Mouse (Mus musculus) MEL (cell line): ENCODE measurements around the gene Htr5a. TPM values are rescaled to one million over a fixed set of nuclear protein-coding genes. Genes with fewer than 3 reads are reported as not detected.

ENCODE experiments used
- DNase-seq: peaks from one replicate; pipeline ENCODE4 v3.0.0; 2011; ENCODE audit warnings: low read depth, low spot score
- H3K27ac ChIP-seq: 2 replicates; pipeline ENCODE4 v1.5.1; 2012; ENCODE audit warnings: low read depth, mild to moderate bottlenecking, control low read depth, low read length, moderate library complexity; ENCODE audit not compliant: control insufficient read depth
- H3K27me3 ChIP-seq, 2 experiments: fragments of 150-350 bp in 1 of 2; sonication (generic) in 1 of 2; 2 replicates each; pipeline ENCODE4 v1.6.1; 2012; ENCODE audit warnings: low read length in 2 of 2, mild to moderate bottlenecking in 2 of 2, improper control_type of control experiment in 1 of 2, moderate library complexity in 1 of 2; ENCODE audit not compliant: insufficient read depth in 2 of 2, control insufficient read depth in 1 of 2
- H3K36me3 ChIP-seq, 2 experiments: 2 replicates each; pipeline ENCODE4 v1.6.1; 2012 to 2014; ENCODE audit warnings: low read length in 2 of 2, improper control_type of control experiment in 1 of 2, inconsistent platforms in 1 of 2, mild to moderate bottlenecking in 1 of 2; ENCODE audit not compliant: insufficient read depth in 2 of 2, control insufficient read depth in 1 of 2
- H3K4me1 ChIP-seq, 2 experiments: fragments of 150-350 bp in 1 of 2; sonication (generic) in 1 of 2; 2 replicates each; pipeline ENCODE4 v1.6.1; 2012; ENCODE audit warnings: low read length in 2 of 2, improper control_type of control experiment in 1 of 2, mild to moderate bottlenecking in 1 of 2; ENCODE audit not compliant: insufficient read depth in 2 of 2, control insufficient read depth in 1 of 2
- H3K4me3 ChIP-seq, 2 experiments: fragments of 150-350 bp in 1 of 2; sonication (generic) in 1 of 2; 2 replicates each; pipeline ENCODE4 v1.5.1; 2012; ENCODE audit warnings: low read depth in 2 of 2, low read length in 2 of 2, mild to moderate bottlenecking in 2 of 2, moderate library complexity in 2 of 2, control low read depth in 1 of 2, improper control_type of control experiment in 1 of 2; ENCODE audit not compliant: control insufficient read depth in 1 of 2, insufficient read depth in 1 of 2
- H3K79me2 ChIP-seq: 2 replicates; pipeline ENCODE4 v1.6.1; 2012; ENCODE audit warnings: mild to moderate bottlenecking, low read length, moderate library complexity; ENCODE audit not compliant: control insufficient read depth, poor library complexity, insufficient read depth
- H3K9ac ChIP-seq: 2 replicates; pipeline ENCODE4 v1.6.1; 2012; ENCODE audit warnings: low read depth, mild to moderate bottlenecking, control low read depth, low read length, moderate library complexity; ENCODE audit not compliant: control insufficient read depth, poor library complexity, severe bottlenecking
- H3K9me3 ChIP-seq: fragments of 150-350 bp; sonication (generic); replicated peaks from 2 replicates; pipeline ENCODE4 v1.6.1; 2012; ENCODE audit warnings: mild to moderate bottlenecking, low read length, improper control_type of control experiment, moderate library complexity; ENCODE audit not compliant: insufficient read depth
- CHD1 ChIP-seq: IDR thresholded peaks from 2 replicates; pipeline ENCODE4 v1.6.1; 2012; ENCODE audit warnings: low read depth, mild to moderate bottlenecking, inconsistent platforms, low read length, improper control_type of control experiment
- CTCF ChIP-seq, 3 experiments: IDR thresholded peaks in 2 of 3; conservative IDR thresholded peaks in 1 of 3; 2 replicates each; pipeline ENCODE4 v1.5.1; 2011 to 2012; ENCODE audit warnings: low read length in 3 of 3, low read depth in 2 of 3, mild to moderate bottlenecking in 2 of 3, improper control_type of control experiment in 1 of 3, inconsistent platforms in 1 of 3, mixed read lengths in 1 of 3, moderate library complexity in 1 of 3; ENCODE audit not compliant: control insufficient read depth in 1 of 3, insufficient read depth in 1 of 3, poor library complexity in 1 of 3, severe bottlenecking in 1 of 3
- E2F4 ChIP-seq: IDR thresholded peaks from 2 replicates; pipeline ENCODE4 v1.6.1; 2011; ENCODE audit warnings: low read depth, low read length, improper control_type of control experiment, borderline replicate concordance
- EP300 ChIP-seq, 2 experiments: IDR thresholded peaks; 2 replicates each; pipeline ENCODE4 v1.6.1; 2011; ENCODE audit warnings: improper control_type of control experiment in 2 of 2, low read length in 2 of 2, low read depth in 1 of 2, mild to moderate bottlenecking in 1 of 2
- HCFC1 ChIP-seq: IDR thresholded peaks from 2 replicates; pipeline ENCODE4 v1.6.1; 2012; ENCODE audit warnings: low read depth, mild to moderate bottlenecking, inconsistent platforms, low read length, improper control_type of control experiment, moderate library complexity
- MAFK ChIP-seq: IDR thresholded peaks from 2 replicates; pipeline ENCODE4 v1.6.1; 2011; ENCODE audit warnings: low read depth, mild to moderate bottlenecking, low read length, improper control_type of control experiment, borderline replicate concordance
- MEF2A ChIP-seq: IDR thresholded peaks from 2 replicates; pipeline ENCODE4 v1.6.1; 2014; ENCODE audit warnings: low read depth, mild to moderate bottlenecking, inconsistent platforms, low read length, improper control_type of control experiment; ENCODE audit not compliant: poor library complexity, insufficient replicate concordance, severe bottlenecking; ENCODE audit errors: extremely low read depth
- MYC ChIP-seq: IDR thresholded peaks from 2 replicates; pipeline ENCODE4 v1.6.1; 2011; ENCODE audit warnings: low read depth, mild to moderate bottlenecking, low read length, improper control_type of control experiment, moderate library complexity
- RAD21 ChIP-seq: IDR thresholded peaks from 2 replicates; pipeline ENCODE4 v1.6.1; 2011; ENCODE audit warnings: mild to moderate bottlenecking, low read depth, low read length, improper control_type of control experiment
- RCOR1 ChIP-seq: IDR thresholded peaks from 2 replicates; pipeline ENCODE4 v1.6.1; 2012; ENCODE audit warnings: low read depth, mild to moderate bottlenecking, inconsistent platforms, low read length, improper control_type of control experiment
- SMC3 ChIP-seq: IDR thresholded peaks from 2 replicates; pipeline ENCODE4 v1.6.1; 2011; ENCODE audit warnings: low read depth, low read length, improper control_type of control experiment
- TAL1 ChIP-seq: IDR thresholded peaks from 2 replicates; pipeline ENCODE4 v1.6.1; 2012; ENCODE audit warnings: mild to moderate bottlenecking, inconsistent platforms, low read length, moderate library complexity, mixed read lengths
- UBTF ChIP-seq: IDR thresholded peaks from 2 replicates; pipeline ENCODE4 v1.6.1; 2012; ENCODE audit warnings: low read depth, mild to moderate bottlenecking, inconsistent platforms, low read length, improper control_type of control experiment, moderate library complexity, borderline replicate concordance; ENCODE audit not compliant: insufficient read depth
- USF1 ChIP-seq: IDR thresholded peaks from 2 replicates; pipeline ENCODE4 v1.6.1; 2014; ENCODE audit warnings: low read depth, mild to moderate bottlenecking, inconsistent platforms, low read length, improper control_type of control experiment, moderate library complexity
- ZKSCAN1 ChIP-seq: IDR thresholded peaks from 2 replicates; pipeline ENCODE4 v1.6.1; 2012; ENCODE audit warnings: low read depth, mild to moderate bottlenecking, inconsistent platforms, low read length, improper control_type of control experiment, moderate library complexity
- ZMIZ1 ChIP-seq: IDR thresholded peaks from 2 replicates; pipeline ENCODE4 v1.6.1; 2012; ENCODE audit warnings: low read depth, mild to moderate bottlenecking, inconsistent platforms, low read length, improper control_type of control experiment, moderate library complexity
- polyA plus RNA-seq, 2 experiments: library from polyadenylated mRNA; stranded (reverse) in 1 of 2; unstranded in 1 of 2; fragments of >175 nt in 1 of 2; fragments of >200 nt in 1 of 2; gene quantifications; 2 replicates each; pipeline versions ENCODE4 v1.2.1 to v1.2.4; 2012; ENCODE audit warnings: low replicate concordance in 2 of 2, low read depth in 1 of 2; ENCODE audit not compliant: insufficient read length in 2 of 2, insufficient read depth in 1 of 2, missing spikeins in 1 of 2
- total RNA-seq: library from RNA; depleted of rRNA; stranded (reverse); fragments of 300-350 nt; gene quantifications from 2 replicates; pipeline ENCODE4 v1.2.3, GENCODE M21; 2012

Gene Htr5a
- total and polyA plus RNA-seq, 3 experiments: not detected

DNA sequence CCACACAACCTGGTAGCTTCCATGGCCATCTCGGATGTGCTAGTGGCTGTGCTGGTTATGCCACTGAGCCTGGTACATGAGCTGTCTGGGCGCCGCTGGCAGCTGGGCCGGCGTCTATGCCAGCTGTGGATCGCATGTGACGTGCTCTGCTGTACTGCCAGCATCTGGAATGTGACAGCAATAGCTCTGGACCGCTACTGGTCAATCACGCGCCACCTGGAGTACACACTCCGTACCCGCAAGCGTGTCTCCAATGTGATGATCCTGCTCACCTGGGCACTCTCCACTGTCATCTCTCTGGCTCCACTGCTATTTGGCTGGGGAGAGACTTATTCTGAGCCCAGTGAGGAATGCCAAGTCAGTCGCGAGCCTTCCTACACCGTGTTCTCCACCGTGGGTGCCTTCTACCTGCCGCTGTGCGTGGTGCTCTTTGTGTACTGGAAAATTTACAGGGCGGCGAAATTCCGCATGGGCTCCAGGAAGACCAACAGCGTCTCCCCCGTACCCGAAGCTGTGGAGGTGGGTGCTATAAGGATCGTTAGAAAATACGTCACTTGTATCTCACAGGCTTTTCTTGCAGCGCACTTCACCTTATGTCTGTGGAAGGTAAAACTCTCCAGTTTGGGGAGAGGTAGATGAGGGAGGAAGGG is 847 bp downstream of the Htr5a start:
- no peak overlapping the region for H3K9ac ChIP-seq
- H3K9me3 ChIP-seq: no peaks in the 10 kb centered on the region
- no peaks in the 10 kb centered on the region for H3K36me3 ChIP-seq
- H3K4me3 ChIP-seq: no peak overlapping the region
- 0 out of 4 replicates have a peak, but pooled peaks cover 0 to 2% of the 10 kb centered on the region in 2 experiments for H3K27me3 ChIP-seq
- no peaks in the 10 kb centered on the region for H3K4me1 ChIP-seq
- H3K79me2 ChIP-seq: no peaks in the 10 kb centered on the region
- no peak for TF ChIP-seq CHD1
- no peak for TF ChIP-seq TAL1
- TF ChIP-seq USF1: no peak
- no peak for TF ChIP-seq E2F4
- TF ChIP-seq RAD21: no peak
- TF ChIP-seq UBTF: no peak
- no peak for TF ChIP-seq ZKSCAN1
- no peak for TF ChIP-seq ZMIZ1
- no peak overlapping the region for H3K27ac ChIP-seq
- DNase-seq: no peak

DNA sequence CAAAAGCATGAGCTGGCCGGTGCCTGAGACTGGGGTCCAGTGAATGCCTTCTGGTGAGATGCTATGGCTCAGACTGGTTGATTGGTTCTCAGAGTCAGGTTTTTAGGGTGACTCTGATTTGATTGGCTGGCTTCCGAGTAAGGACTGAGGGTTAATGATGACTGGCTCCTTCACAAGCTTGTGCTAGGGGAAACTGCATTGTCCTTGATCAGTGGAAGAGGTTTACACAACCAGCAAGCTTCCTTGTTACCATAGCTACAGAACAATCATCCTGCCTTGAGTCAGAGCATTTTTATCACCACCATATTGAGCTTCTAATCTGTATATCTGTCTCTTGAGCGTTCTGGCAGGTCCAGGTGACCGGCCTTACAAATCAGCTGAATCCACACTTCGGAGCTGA is 5.0 kb downstream of the Htr5a start:
- TF ChIP-seq EP300 (IDR thresholded peaks at IDR 0.05; ENCODE audit: low read depth in 1 of 2, low read length in 2 of 2) (no peak), SMC3 (no peak), RCOR1 (no peak), MYC (no peak), MAFK (no peak), HCFC1 (no peak), CTCF (IDR thresholded peaks at IDR 0.05 in 2 of 3, conservative IDR thresholded peaks at IDR 0.05 in 1 of 3; ENCODE audit: control insufficient read depth in 1 of 3, insufficient read depth in 1 of 3, low read depth in 2 of 3, low read length in 3 of 3, poor library complexity in 1 of 3, severe bottlenecking in 1 of 3) (no peak), CHD1 (no peak), MEF2A (no peak), E2F4 (no peak)
- H3K79me2 ChIP-seq: no peaks in the 10 kb centered on the region
- DNase-seq: no peak
- no peaks in the 10 kb centered on the region for H3K4me1 ChIP-seq
- no peaks in the 10 kb centered on the region for H3K27me3 ChIP-seq
- H3K27ac ChIP-seq: no peak overlapping the region
- H3K4me3 ChIP-seq: no peak overlapping the region
- H3K36me3 ChIP-seq: no peaks in the 10 kb centered on the region
- no peaks in the 10 kb centered on the region for H3K9me3 ChIP-seq
- H3K9ac ChIP-seq: no peak overlapping the region
